ENCODE assay signal across 13 mouse cellular contexts in genomic region chr15:81943176-81943749, GRCm38 (mm10). TPM values are rescaled to one million over a fixed set of nuclear protein-coding genes. Genes with fewer than 3 reads are reported as not detected.
DNase-seq lines count a peak whose midpoint lies in the region; ATAC-seq and TF ChIP-seq lines count a peak whose summit lies in the region.
"Had no signal": no experiment of that assay in that cellular context is flagged by ENCODE, and none has a peak within 500 bp of the region (broad histone marks: within the 10 kb centered on the region; RNA-seq: fewer than 3 reads in every experiment).

No protein-coding gene starts in this region.

- peak overlapping the region; percentile 71; the same call in 1 of the 2 replicates for H3K27ac ChIP-seq in CH12.LX (ENCODE audit: insufficient read depth, low read depth)
- peak overlapping the region; percentile 41; the same call in 1 of the 2 replicates for H3K27ac ChIP-seq in midbrain, embryonic 14.5 days (replicated peaks; ENCODE audit: low read depth, low read length)
- H3K27ac ChIP-seq in liver, embryonic 11.5 days (ENCODE audit: low read depth, low read length) = no peak overlapping the region
- H3K27ac ChIP-seq: limb, embryonic 15.5 days had no signal

- TF ChIP-seq CTCF in CH12.LX (conservative IDR thresholded peaks at IDR 0.05 in 1 of 2, IDR thresholded peaks at IDR 0.05 in 1 of 2; ENCODE audit: low read depth in 2 of 2, low read length in 2 of 2) = no peak

- TF ChIP-seq EP300 in CH12.LX (IDR thresholded peaks at IDR 0.05; ENCODE audit: low read length) = no peak; the same call in 1 of the 2 replicates

- DNase-seq in CH12.LX (ENCODE audit: extremely low read depth) = peak; percentile 93
- DNase-seq in embryo, embryonic 10 days (ENCODE audit: low spot score) = peak; percentile 82
- DNase-seq in forelimb bud, embryonic 11.5 days (ENCODE audit: low read depth, low spot score) = peak; percentile 35
- DNase-seq in midbrain, embryonic 14.5 days = peak; percentile 41
- no peak for DNase-seq in liver, embryonic 11.5 days (ENCODE audit: low spot score)
- no peak for DNase-seq in testis, postnatal 10 days (ENCODE audit: low spot score)
- no peak for DNase-seq in right cerebral cortex, postnatal 14 days
- DNase-seq: heart, adult 11 months; lung, postnatal 14 days had no signal

- in situ Hi-C loops in CH12.LX (cut with MboI; ENCODE audit: low pct_ligation_motif_present, low pct_unique_long_range_greater_than_20kb, low sequenced_read_pairs) = no loop called here

- peak; percentile 27; the same call in 1 of the 2 replicates for ATAC-seq in midbrain, embryonic 14.5 days (ENCODE audit: low FRiP score, low TSS enrichment)
- no peak for ATAC-seq in liver, embryonic 11.5 days (replicated peaks; ENCODE audit: low FRiP score)

- peaks cover 5% of the 10 kb centered on the region for H3K9me3 ChIP-seq in CH12.LX (replicated peaks; ENCODE audit: low read length)
- no peaks in the 10 kb centered on the region for H3K9me3 ChIP-seq in midbrain, embryonic 14.5 days (ENCODE audit: control insufficient read depth, low read length)
- H3K9me3 ChIP-seq in liver, embryonic 11.5 days (ENCODE audit: control insufficient read depth, low read length) = no peaks in the 10 kb centered on the region
- H3K9me3 ChIP-seq: G1E; limb, embryonic 15.5 days had no signal

- H3K79me2 ChIP-seq in CH12.LX (replicated peaks; ENCODE audit: control insufficient read depth, extremely low read depth, insufficient read depth, poor library complexity, severe bottlenecking) = no peaks in the 10 kb centered on the region

- no peak for TF ChIP-seq RAD21 in CH12.LX (IDR thresholded peaks at IDR 0.05; ENCODE audit: low read depth, low read length)

- 3% methylated on average over 9 of the region's 9 CpGs for WGBS in midbrain, embryonic 14.5 days
- WGBS in liver, embryonic 11.5 days = 26% methylated on average over 9 of the region's 9 CpGs

- H3K4me2 ChIP-seq in CH12.LX (ENCODE audit: insufficient read depth, low read depth, poor library complexity, severe bottlenecking) = peak overlapping the region; percentile 65
- no peak overlapping the region for H3K4me2 ChIP-seq in midbrain, embryonic 14.5 days (ENCODE audit: low read length)
- no peak overlapping the region for H3K4me2 ChIP-seq in liver, embryonic 11.5 days
- H3K4me2 ChIP-seq: limb, embryonic 15.5 days had no signal

- H3K36me3 ChIP-seq in CH12.LX (replicated peaks in 1 of 2; ENCODE audit: control insufficient read depth in 1 of 2, insufficient read depth in 1 of 2, low read length in 1 of 2) = no peaks in the 10 kb centered on the region
- peaks cover 16% of the 10 kb centered on the region for H3K36me3 ChIP-seq in midbrain, embryonic 14.5 days (ENCODE audit: control insufficient read depth, insufficient read depth, low read length)
- H3K36me3 ChIP-seq in liver, embryonic 11.5 days (ENCODE audit: control insufficient read depth, insufficient read depth, low read length) = no peaks in the 10 kb centered on the region
- H3K36me3 ChIP-seq: G1E had no signal

- peaks cover 15 to 39% of the 10 kb centered on the region in 2 experiments for H3K4me1 ChIP-seq in CH12.LX (ENCODE audit: control insufficient read depth in 1 of 2, insufficient read depth in 2 of 2)
- H3K4me1 ChIP-seq in midbrain, embryonic 14.5 days (ENCODE audit: control insufficient read depth, insufficient read depth, low read length) = peaks cover 12% of the 10 kb centered on the region
- peaks cover 10% of the 10 kb centered on the region for H3K4me1 ChIP-seq in liver, embryonic 11.5 days (replicated peaks; ENCODE audit: control insufficient read depth, insufficient read depth, low read length)

- no peak overlapping the region for H3K9ac ChIP-seq in CH12.LX (ENCODE audit: insufficient read depth, low read depth)
- no peak overlapping the region for H3K9ac ChIP-seq in midbrain, embryonic 14.5 days (replicated peaks; ENCODE audit: low read length)
- H3K9ac ChIP-seq in liver, embryonic 11.5 days (ENCODE audit: low read depth, low read length) = no peak overlapping the region
- H3K9ac ChIP-seq: limb, embryonic 15.5 days had no signal

- no peaks in the 10 kb centered on the region for H3K27me3 ChIP-seq in CH12.LX (replicated peaks)
- no peaks in the 10 kb centered on the region for H3K27me3 ChIP-seq in midbrain, embryonic 14.5 days (ENCODE audit: control insufficient read depth, insufficient read depth, low read length)
- no peaks in the 10 kb centered on the region for H3K27me3 ChIP-seq in liver, embryonic 11.5 days (replicated peaks; ENCODE audit: control insufficient read depth, insufficient read depth, low read length)
- H3K27me3 ChIP-seq: limb, embryonic 15.5 days had no signal

- H3K4me3 ChIP-seq in CH12.LX (replicated peaks in 1 of 3; ENCODE audit: low read depth in 2 of 3, low read length in 2 of 3, poor library complexity in 1 of 3) = peak overlapping the region; percentile 22 to 42 (median 23)
- H3K4me3 ChIP-seq in midbrain, embryonic 14.5 days (replicated peaks; ENCODE audit: low read depth, low read length) = no peak overlapping the region
- H3K4me3 ChIP-seq in liver, embryonic 11.5 days (ENCODE audit: low read depth, low read length) = no peak overlapping the region
- H3K4me3 ChIP-seq: limb, embryonic 15.5 days had no signal

- TF ChIP-seq POLR2A in CH12.LX (IDR thresholded peaks at IDR 0.05; ENCODE audit: low read depth, low read length) = no peak

- dilution Hi-C loops in CH12.LX (cut with MboI; ENCODE audit: extremely low pct_ligation_motif_present, extremely low pct_unique_long_range_greater_than_20kb, low sequenced_read_pairs) = no loop called here

TF ChIP-seq in CH12.LX, 34 proteins besides CTCF, POLR2A, EP300 and RAD21 (continues in another document):
- TF ChIP-seq ZMIZ1 (IDR thresholded peaks at IDR 0.05; ENCODE audit: low read depth, low read length) = no peak
- no peak for TF ChIP-seq JUND (conservative IDR thresholded peaks at IDR 0.05; ENCODE audit: low read depth, low read length)
- TF ChIP-seq CHD2 (IDR thresholded peaks at IDR 0.05; ENCODE audit: low read length) = no peak
- TF ChIP-seq JUN (IDR thresholded peaks at IDR 0.05; ENCODE audit: insufficient read depth, low read depth, low read length) = no peak
- peak; percentile 39; the same call in 1 of the 2 replicates for TF ChIP-seq IRF4 (IDR thresholded peaks at IDR 0.05; ENCODE audit: low read depth, low read length)
- no peak for TF ChIP-seq PAX5 (IDR thresholded peaks at IDR 0.05; ENCODE audit: low read length)
- TF ChIP-seq E2F4 (IDR thresholded peaks at IDR 0.05; ENCODE audit: insufficient replicate concordance, low read depth, low read length) = no peak
- TF ChIP-seq NRF1 (IDR thresholded peaks at IDR 0.05; ENCODE audit: low read depth, low read length) = no peak
- TF ChIP-seq MEF2A (IDR thresholded peaks at IDR 0.05; ENCODE audit: borderline replicate concordance, low read depth, low read length) = 0 out of 2 replicates have a peak, but pooled peaks have one; percentile 29
- no peak for TF ChIP-seq MAFK (IDR thresholded peaks at IDR 0.05; ENCODE audit: insufficient replicate concordance, low read length)
- TF ChIP-seq ELF1 (IDR thresholded peaks at IDR 0.05; ENCODE audit: low read depth, low read length) = no peak
- TF ChIP-seq SIN3A (IDR thresholded peaks at IDR 0.05; ENCODE audit: low read length) = no peak
- TF ChIP-seq BHLHE40 (IDR thresholded peaks at IDR 0.05; ENCODE audit: low read depth, low read length) = no peak
- TF ChIP-seq GABPA (IDR thresholded peaks at IDR 0.05; ENCODE audit: insufficient replicate concordance, low read depth, low read length) = no peak
- no peak for TF ChIP-seq ZNF384 (IDR thresholded peaks at IDR 0.05; ENCODE audit: low read depth, low read length)
- no peak for TF ChIP-seq HCFC1 (IDR thresholded peaks at IDR 0.05; ENCODE audit: low read depth, low read length)
- no peak for TF ChIP-seq ZKSCAN1 (IDR thresholded peaks at IDR 0.05; ENCODE audit: borderline replicate concordance, low read depth, low read length)
- no peak for TF ChIP-seq USF2 (conservative IDR thresholded peaks at IDR 0.05; ENCODE audit: low read depth, low read length)
- TF ChIP-seq TCF12 (IDR thresholded peaks at IDR 0.05; ENCODE audit: low read depth, low read length) = 0 out of 2 replicates have a peak, but pooled peaks have one; percentile 18
- TF ChIP-seq POLR2AphosphoS2 (IDR thresholded peaks at IDR 0.05; ENCODE audit: low read depth, low read length) = no peak

RNA-seq across cellular contexts. Expression of gene Csdc2, which starts 6.7 kb away (rescaled TPM):
- total RNA-seq in CH12.LX (2012; rRNA removed) (0.08 and 0.13 TPM in 2 replicates), CH12.LX (2014; rRNA removed) (not detected in 2 replicates)
- 0.43 and 0.45 TPM in 2 replicates for polyA plus RNA-seq in CH12.LX (2012; ENCODE audit: insufficient read length, low read depth)
- 167 and 188 TPM in 2 replicates for polyA plus RNA-seq in midbrain, embryonic 14.5 days (2014; fragmentation: Nextera tagmentation; extraction: Ambion mirVana)
- 3.7 and 3.9 TPM in 2 replicates for polyA plus RNA-seq in liver, embryonic 11.5 days (2014; fragmentation: Nextera tagmentation; extraction: Ambion mirVana)
- total RNA-seq: G1E; hematopoietic stem cell, adult 5-6 weeks had no signal
- polyA plus RNA-seq: G1E had no signal

RNA-seq across cellular contexts. Expression of gene Polr3h, which starts 17.2 kb away (rescaled TPM):
- total RNA-seq in CH12.LX (2012; rRNA removed) (59.3 and 64.9 TPM in 2 replicates), CH12.LX (2014; rRNA removed) (40.5 and 40.7 TPM in 2 replicates)
- polyA plus RNA-seq in CH12.LX (2012; ENCODE audit: insufficient read length, low read depth) = 153 and 224 TPM in 2 replicates
- polyA plus RNA-seq in midbrain, embryonic 14.5 days (2014; fragmentation: Nextera tagmentation; extraction: Ambion mirVana) = 67.7 and 74.2 TPM in 2 replicates
- polyA plus RNA-seq in liver, embryonic 11.5 days (2014; fragmentation: Nextera tagmentation; extraction: Ambion mirVana) = 131 and 134 TPM in 2 replicates

RNA-seq across cellular contexts. Expression of gene Pmm1, which starts 17.5 kb away (rescaled TPM):
- total RNA-seq in CH12.LX (2012; rRNA removed) = 120 and 128 TPM in 2 replicates
- 48.3 and 51.8 TPM in 2 replicates for total RNA-seq in CH12.LX (2014; rRNA removed)
- 140 and 153 TPM in 2 replicates for polyA plus RNA-seq in CH12.LX (2012; ENCODE audit: insufficient read length, low read depth)
- polyA plus RNA-seq in midbrain, embryonic 14.5 days (2014; fragmentation: Nextera tagmentation; extraction: Ambion mirVana) = 67.1 and 94.5 TPM in 2 replicates
- 34.6 and 40.6 TPM in 2 replicates for polyA plus RNA-seq in liver, embryonic 11.5 days (2014; fragmentation: Nextera tagmentation; extraction: Ambion mirVana)

RNA-seq across cellular contexts. Expression of gene 1700029P11Rik, which starts 37.1 kb away (rescaled TPM):
- total RNA-seq in CH12.LX (2012; rRNA removed) (not detected in 2 replicates), CH12.LX (2014; rRNA removed) (not detected in 2 replicates)
- polyA plus RNA-seq in CH12.LX (2012; ENCODE audit: insufficient read length, low read depth) = not detected in 2 replicates
- not detected in 2 replicates for polyA plus RNA-seq in midbrain, embryonic 14.5 days (2014; fragmentation: Nextera tagmentation; extraction: Ambion mirVana)
- not detected in 2 replicates for polyA plus RNA-seq in liver, embryonic 11.5 days (2014; fragmentation: Nextera tagmentation; extraction: Ambion mirVana)
- total RNA-seq: G1E; hematopoietic stem cell, adult 5-6 weeks; layer of hippocampus, adult 18-20 months had no signal
- polyA plus RNA-seq: G1E; limb, embryonic 15.5 days had no signal

RNA-seq across cellular contexts. Expression of gene Xrcc6, which starts 44.4 kb away (rescaled TPM):
- 67.3 and 80.0 TPM in 2 replicates for total RNA-seq in CH12.LX (2012; rRNA removed)
- total RNA-seq in CH12.LX (2014; rRNA removed) = 79.5 and 83.5 TPM in 2 replicates
- 80.8 and 94.0 TPM in 2 replicates for polyA plus RNA-seq in CH12.LX (2012; ENCODE audit: insufficient read length, low read depth)
- 28.3 and 36.9 TPM in 2 replicates for polyA plus RNA-seq in midbrain, embryonic 14.5 days (2014; fragmentation: Nextera tagmentation; extraction: Ambion mirVana)
- polyA plus RNA-seq in liver, embryonic 11.5 days (2014; fragmentation: Nextera tagmentation; extraction: Ambion mirVana) = 133 and 151 TPM in 2 replicates

Comparison
In these comparisons a context has a peak if more than half of its experiments do, and no peak if none do; other contexts are left out.
1. DNase-seq: peak in CH12.LX (single experiment), embryo, embryonic 10 days (single experiment), forelimb bud, embryonic 11.5 days (single experiment) and midbrain, embryonic 14.5 days (single experiment); none in liver, embryonic 11.5 days (single experiment), testis, postnatal 10 days (single experiment) and right cerebral cortex, postnatal 14 days (single experiment).
2. H3K4me3 ChIP-seq: peak in CH12.LX (3 of 3); none in midbrain, embryonic 14.5 days (single experiment) and liver, embryonic 11.5 days (single experiment).
3. RNA of gene Csdc2, which starts 6.7 kb away (polyA plus RNA-seq): 167 to 188 TPM in midbrain, embryonic 14.5 days; 3.7 to 3.9 TPM in liver, embryonic 11.5 days and 0.43 to 0.45 TPM in CH12.LX; every median in the first group is over 10 times any median in the second.